Mouse (Mus musculus): ENCODE measurements around the gene Hbq1a.
"Not testable (repeated sequence)": the region's sequence is repeated elsewhere in the genome, so short reads cannot be mapped to it uniquely, and the experiment has no call there.

Gene Hbq1a

GRCm38 (mm10) chr11:32285031-32285775 is 14.7 kb upstream of the Hbq1a start:
- no peak for DNase-seq

DNA sequence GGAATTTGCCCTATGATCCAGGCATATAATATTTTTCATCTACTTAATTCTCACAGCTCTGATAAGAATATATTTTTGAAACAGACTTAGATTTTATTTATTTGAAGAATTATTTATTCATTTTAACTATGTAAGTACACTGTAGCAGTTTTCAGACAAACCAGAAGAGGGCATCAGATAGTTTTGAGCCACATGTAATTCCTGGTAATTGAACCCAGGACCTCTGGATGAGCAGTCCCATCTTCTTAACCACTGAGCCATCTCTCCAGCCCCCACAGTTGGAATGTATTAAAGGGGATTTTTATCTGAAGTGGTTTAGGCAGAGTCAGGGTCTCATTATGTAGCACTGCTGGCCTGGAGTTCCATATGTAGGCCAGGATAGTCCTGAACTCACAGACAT is 14.0 kb upstream of the Hbq1a start:
- not testable (repeated sequence) for DNase-seq

DNA sequence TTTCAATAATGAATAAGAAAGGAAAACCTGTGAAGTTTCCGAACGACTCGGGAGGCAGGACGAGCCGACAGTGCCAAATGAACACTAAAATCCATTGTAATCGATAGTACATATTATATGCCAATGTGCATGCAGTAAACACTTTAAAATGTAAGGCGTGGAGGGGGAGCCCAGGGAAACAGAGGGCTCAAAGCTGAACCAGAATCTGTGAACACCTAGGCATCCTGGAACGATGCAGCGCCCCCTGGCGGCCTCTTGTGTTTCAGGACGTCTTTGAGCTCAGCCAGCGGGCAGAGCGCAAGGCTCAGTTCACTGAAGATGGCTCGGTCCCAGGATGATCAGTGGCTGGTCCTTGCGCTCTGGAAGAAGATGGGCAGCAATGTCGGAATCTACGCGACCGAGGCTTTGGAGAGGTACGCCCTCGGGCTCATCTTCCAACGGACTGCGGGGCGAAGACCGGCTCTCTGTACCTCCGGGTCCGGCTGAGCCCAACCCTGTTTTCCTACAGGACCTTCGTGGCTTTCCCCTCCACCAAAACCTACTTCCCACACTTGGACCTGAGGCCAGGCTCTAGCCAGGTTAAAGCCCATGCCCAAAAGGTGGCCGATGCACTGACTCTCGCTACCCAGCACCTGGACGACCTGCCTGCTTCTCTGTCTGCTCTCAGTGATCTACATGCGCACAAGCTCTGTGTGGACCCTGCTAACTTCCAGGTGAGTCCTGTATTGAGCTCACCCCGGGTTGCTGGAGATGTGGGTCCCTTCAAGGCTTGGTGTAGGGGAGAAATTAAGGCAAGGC is 13.0 kb upstream of the Hbq1a start, which contains the start of gene Hbq1b:
Hbq1b (plus strand) TSS at position 271 of the 798 bp plus-strand sequence.
- DNase-seq: peak; percentile 71 to 72

DNA sequence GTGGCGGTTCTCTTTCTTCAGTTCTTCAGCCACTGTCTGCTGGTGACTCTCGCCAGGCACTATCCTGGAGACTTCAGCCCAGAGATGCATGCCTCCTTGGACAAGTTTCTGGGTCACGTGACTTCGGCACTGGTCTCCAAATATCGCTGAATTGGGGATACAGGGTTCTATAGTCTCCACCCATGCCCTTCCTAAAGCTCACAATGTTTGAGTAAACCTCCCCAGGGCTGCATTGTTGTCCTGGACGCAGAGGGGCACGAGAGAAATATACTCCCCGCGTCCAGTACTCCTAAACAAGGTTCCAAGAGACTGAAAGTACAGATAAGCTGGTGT is 12.4 kb upstream of the Hbq1a start:
- no peak for DNase-seq

- DNase-seq: not testable (repeated sequence)
Observed at GRCm38 (mm10) chr11:32292819-32293218, 7.0 kb upstream of the Hbq1a start.

- not testable (repeated sequence) for DNase-seq
Observed at GRCm38 (mm10) chr11:32293479-32293878, 6.4 kb upstream of the Hbq1a start.

DNA sequence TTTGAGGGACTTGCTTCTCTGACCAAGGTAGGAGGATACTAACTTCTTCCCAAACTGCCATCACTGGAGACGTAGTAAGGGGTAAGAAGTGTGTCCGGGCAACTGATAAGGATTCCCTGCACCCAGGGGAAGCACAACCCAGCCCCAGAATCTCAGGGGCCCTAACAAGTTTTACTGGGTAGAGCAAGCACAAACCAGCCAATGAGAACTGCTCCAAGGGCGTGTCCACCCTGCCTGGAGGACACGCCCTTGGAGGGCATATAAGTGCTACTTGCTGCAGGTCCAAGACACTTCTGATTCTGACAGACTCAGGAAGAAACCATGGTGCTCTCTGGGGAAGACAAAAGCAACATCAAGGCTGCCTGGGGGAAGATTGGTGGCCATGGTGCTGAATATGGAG is 3.7 kb upstream of the Hbq1a start, which contains the start of gene Hba-a2:
Hba-a2 (plus strand) TSS at position 287 of the 400 bp plus-strand sequence.
- DNase-seq: not testable (repeated sequence)

DNA sequence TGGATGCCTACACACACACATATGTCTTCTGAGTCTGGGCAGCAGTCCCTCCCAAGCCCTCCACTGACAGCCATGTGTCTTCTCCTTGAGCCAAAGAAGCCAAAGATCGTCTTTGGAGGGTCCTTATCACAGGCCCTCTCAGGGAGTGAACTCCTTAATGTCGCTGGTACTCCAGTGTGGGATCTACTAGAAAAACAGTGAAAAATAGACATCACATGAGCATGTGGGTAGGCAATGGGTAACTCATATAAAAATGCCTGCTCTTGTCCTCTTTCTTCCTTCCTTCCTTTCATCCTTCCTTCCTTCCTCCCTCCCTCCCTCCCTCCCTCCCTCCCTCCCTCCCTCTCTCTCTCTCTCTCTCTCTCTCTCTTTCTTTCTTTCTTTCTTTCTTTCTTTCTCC is 2.5 kb upstream of the Hbq1a start:
- not testable (repeated sequence) for DNase-seq

DNA sequence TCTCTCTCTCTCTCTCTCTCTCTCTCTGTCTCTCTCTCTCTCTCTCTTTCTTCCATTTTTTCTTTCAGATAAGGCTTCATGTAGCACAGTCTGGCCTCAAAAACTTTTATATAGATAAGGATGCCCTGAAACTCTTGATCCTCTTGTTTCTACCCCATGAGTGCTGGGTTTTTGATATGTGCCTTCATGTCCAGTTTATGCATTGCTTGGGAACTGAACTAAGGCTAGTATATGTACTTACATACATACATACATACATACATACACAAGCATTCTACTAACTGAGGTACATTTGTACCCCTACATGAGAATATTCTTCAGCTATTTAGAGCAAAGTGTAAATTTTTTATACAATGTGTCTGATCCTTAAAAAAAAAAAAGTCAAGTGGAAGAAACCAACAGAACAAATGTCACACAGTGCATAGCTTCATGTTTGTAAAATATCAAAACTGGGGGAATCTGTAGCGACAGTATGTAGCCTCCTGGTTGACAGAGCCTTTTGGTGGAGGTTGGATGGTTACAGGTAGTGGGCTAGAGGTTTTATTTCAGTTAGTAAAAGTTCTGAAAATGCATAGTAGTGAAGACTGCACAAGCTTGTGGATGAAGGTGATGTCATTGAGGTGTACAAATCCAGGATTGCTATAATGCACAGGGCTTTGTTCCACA is 1.9 kb upstream of the Hbq1a start:
- DNase-seq: no peak

GRCm38 (mm10) chr11:32298532-32298918 is 1.3 kb upstream of the Hbq1a start:
- DNase-seq: no peak

GRCm38 (mm10) chr11:32300279-32301267 is 704 bp downstream of the Hbq1a start:
- no peak for DNase-seq

GRCm38 (mm10) chr11:32301506-32301905 is 1.6 kb downstream of the Hbq1a start:
- no peak for DNase-seq

- no peak for DNase-seq
Observed at GRCm38 (mm10) chr11:32302824-32303419, 3.1 kb downstream of the Hbq1a start.

DNA sequence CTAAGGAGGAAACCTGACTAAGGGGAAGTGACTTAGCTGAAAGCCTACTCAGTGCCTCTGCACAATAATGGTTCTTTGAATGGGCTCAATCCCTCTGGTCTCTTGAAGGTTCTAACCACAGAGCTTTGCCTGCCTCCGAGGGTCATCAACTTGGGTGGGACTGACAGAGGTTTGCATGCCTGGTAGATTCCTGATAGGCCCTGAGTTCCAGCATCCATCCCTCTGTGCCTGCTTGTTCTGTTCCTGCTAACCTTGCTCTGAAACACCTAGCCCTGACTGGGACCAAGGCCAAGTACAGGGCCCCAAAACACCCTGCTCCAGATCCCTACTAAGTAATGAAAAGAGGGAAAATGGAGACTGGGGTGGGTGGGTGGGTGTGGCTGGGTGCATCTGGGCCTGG is 3.6 kb downstream of the Hbq1a start:
- DNase-seq: no peak

GRCm38 (mm10) chr11:32307006-32307405 is 7.1 kb downstream of the Hbq1a start:
- DNase-seq: no peak

- DNase-seq: no peak
Observed at GRCm38 (mm10) chr11:32309446-32309845, 9.6 kb downstream of the Hbq1a start.

- DNase-seq: no peak
Observed at GRCm38 (mm10) chr11:32309928-32310327, 10.1 kb downstream of the Hbq1a start.

- no peak for DNase-seq
Observed at GRCm38 (mm10) chr11:32316009-32316408, 16.1 kb downstream of the Hbq1a start.

GRCm38 (mm10) chr11:32320507-32321195 is 20.8 kb downstream of the Hbq1a start:
- no peak for DNase-seq

DNA sequence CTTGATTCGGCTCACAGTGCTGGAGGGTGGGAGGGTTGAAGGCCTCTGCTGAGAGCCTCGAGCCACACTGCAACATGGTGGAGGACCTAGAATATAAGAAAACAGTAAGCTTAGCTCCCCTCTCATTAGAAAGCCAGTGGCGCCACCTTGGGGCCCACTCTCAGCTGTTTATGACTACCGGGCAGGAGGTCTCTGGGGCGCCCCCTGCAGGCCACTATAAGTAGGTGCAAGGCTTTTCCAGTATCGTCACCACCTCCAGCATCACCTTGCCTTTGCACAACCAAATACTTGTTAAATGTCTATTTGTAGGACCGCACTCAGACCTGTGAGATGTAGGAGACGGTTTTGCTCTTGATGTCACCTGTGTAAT is 21.3 kb downstream of the Hbq1a start:
- DNase-seq: peak; percentile 59 to 63

- peak; percentile 78 to 82 for DNase-seq
Observed at GRCm38 (mm10) chr11:32324609-32325008, 24.7 kb downstream of the Hbq1a start.

Data from thymus, postnatal 36 days (tissue).